Mouse (Mus musculus) adrenal gland, postnatal 25 days (tissue): ENCODE data around the gene Sipa1. TPM values are rescaled to one million over a fixed set of nuclear protein-coding genes. Genes with fewer than 3 reads are reported as not detected.

Experiments
- DNase-seq: peaks from one replicate; pipeline ENCODE4 v3.0.0; 2021; ENCODE audit warnings: mixed read lengths
- long read RNA-seq: library from polyadenylated mRNA; stranded (forward); transcript quantifications from one replicate; pipeline ENCODE4 v2.0.0, GENCODE M21; 2021
- total RNA-seq: library from RNA; stranded (reverse); gene quantifications from 2 replicates; pipeline ENCODE4 v1.2.3, GENCODE M21; 2021

Sipa1 gene
- total RNA-seq = 61.8 and 76.7 TPM in 2 replicates
- long read RNA-seq, transcript Sipa1-204 (16 exons, 3,583 nt) = major isoform, 11 of 63 reads
- long read RNA-seq, transcript Sipa1-203 (17 exons, 3,584 nt) = minor isoform, 10 of 63 reads
- long read RNA-seq, partial matches to known transcripts = 28 of 63 reads
- long read RNA-seq, other reads (novel, unspliced or antisense) = 13 of 63 reads

GRCm38 (mm10) chr19:5662981-5663913 is at the start of gene Sipa1:
Gene Sipa1 (minus strand): TSS chr19:5663707.
- DNase-seq = peak; percentile 95

- no peak for DNase-seq
Observed at GRCm38 (mm10) chr19:5713255-5713654, 49.7 kb upstream of the Sipa1 start.

GRCm38 (mm10) chr19:5711907-5712460 is 48.5 kb upstream of the Sipa1 start:
- DNase-seq = no peak

- DNase-seq = peak; percentile 73
Observed at GRCm38 (mm10) chr19:5711218-5711617, 47.7 kb upstream of the Sipa1 start.

- DNase-seq = no peak
Observed at GRCm38 (mm10) chr19:5710581-5710980, 47.1 kb upstream of the Sipa1 start.

- DNase-seq = no peak
Observed at GRCm38 (mm10) chr19:5710068-5710467, 46.6 kb upstream of the Sipa1 start.

- DNase-seq = no peak
Observed at GRCm38 (mm10) chr19:5704801-5705571, 41.5 kb upstream of the Sipa1 start.

GRCm38 (mm10) chr19:5704163-5704800 is 40.8 kb upstream of the Sipa1 start, which contains the start of gene Kcnk7:
Gene Kcnk7 (plus strand): TSS chr19:5704367.
- DNase-seq = no peak

- no peak for DNase-seq
Observed at GRCm38 (mm10) chr19:5695849-5696462, 32.4 kb upstream of the Sipa1 start.

GRCm38 (mm10) chr19:5693801-5694200 is 30.3 kb upstream of the Sipa1 start:
- DNase-seq = no peak

GRCm38 (mm10) chr19:5692913-5693396 is 29.4 kb upstream of the Sipa1 start:
- no peak for DNase-seq

GRCm38 (mm10) chr19:5692086-5692912 is 28.8 kb upstream of the Sipa1 start:
- peak; percentile 46 for DNase-seq

GRCm38 (mm10) chr19:5691601-5692000 is 28.1 kb upstream of the Sipa1 start:
- DNase-seq = no peak

- DNase-seq = no peak
Observed at GRCm38 (mm10) chr19:5690343-5690735, 26.8 kb upstream of the Sipa1 start.

- DNase-seq = peak; percentile 87
Observed at GRCm38 (mm10) chr19:5689565-5690342, 26.2 kb upstream of the Sipa1 start.

- no peak for DNase-seq
Observed at GRCm38 (mm10) chr19:5689088-5689428, 25.6 kb upstream of the Sipa1 start.

GRCm38 (mm10) chr19:5688200-5689087 is 24.9 kb upstream of the Sipa1 start, which contains the start of the genes Map3k11 and Pcnx3:
Gene Map3k11 (plus strand): TSS chr19:5688742.
Gene Pcnx3 (minus strand): TSS chr19:5688908.
- DNase-seq = peak; percentile 95

- DNase-seq = no peak
Observed at GRCm38 (mm10) chr19:5687738-5688137, 24.2 kb upstream of the Sipa1 start.
